Mouse (Mus musculus) ES-E14 (cell line): ENCODE measurements around the gene Zcchc24. TPM values are rescaled to one million over a fixed set of nuclear protein-coding genes. Genes with fewer than 3 reads are reported as not detected.

ENCODE experiments used
- DNase-seq: peaks from one replicate; pipeline ENCODE4 v3.0.0-alpha.2; 2013; ENCODE audit warnings: low read depth, low spot score
- H3K27ac ChIP-seq: 2 replicates; pipeline ENCODE4 v1.5.1; 2012; ENCODE audit warnings: low read depth, mild to moderate bottlenecking, low read length, moderate library complexity, mixed read lengths; ENCODE audit not compliant: poor library complexity, insufficient read depth, severe bottlenecking
- H3K36me3 ChIP-seq: 2 replicates; pipeline ENCODE4 v1.6.1; 2012; ENCODE audit warnings: mild to moderate bottlenecking, low read length, moderate library complexity, mixed read lengths; ENCODE audit not compliant: control insufficient read depth, poor library complexity, insufficient read depth, severe bottlenecking
- H3K4me1 ChIP-seq, 2 experiments: fragments of 150-350 bp in 1 of 2; sonication (generic) in 1 of 2; 2 replicates each; pipeline ENCODE4 v1.6.1; 2012; ENCODE audit warnings: low read length in 2 of 2, mild to moderate bottlenecking in 1 of 2, mixed read lengths in 1 of 2; ENCODE audit not compliant: control insufficient read depth in 2 of 2, insufficient read depth in 2 of 2, poor library complexity in 1 of 2
- H3K4me3 ChIP-seq, 2 experiments: fragments of 150-350 bp in 1 of 2; sonication (generic) in 1 of 2; 2 replicates each; pipeline ENCODE4 v1.5.1; 2012; ENCODE audit warnings: low read length in 2 of 2, low read depth in 1 of 2, mild to moderate bottlenecking in 1 of 2, mixed read lengths in 1 of 2; ENCODE audit not compliant: insufficient read depth in 1 of 2, poor library complexity in 1 of 2, severe bottlenecking in 1 of 2
- H3K9ac ChIP-seq: 2 replicates; pipeline ENCODE4 v1.6.1; 2012; ENCODE audit warnings: low read depth, mild to moderate bottlenecking, low read length, mixed read lengths; ENCODE audit not compliant: poor library complexity, insufficient read depth, severe bottlenecking
- H3K9me3 ChIP-seq: fragments of 150-350 bp; sonication (generic); 2 replicates; pipeline ENCODE4 v1.6.1; 2012; ENCODE audit warnings: low read depth, mild to moderate bottlenecking, low read length; ENCODE audit not compliant: control insufficient read depth, insufficient read depth
- CHD2 ChIP-seq: IDR thresholded peaks from 2 replicates; pipeline ENCODE4 v1.6.1; 2014; ENCODE audit warnings: mild to moderate bottlenecking, low read depth, low read length, inconsistent platforms
- HCFC1 ChIP-seq: IDR thresholded peaks from 2 replicates; pipeline ENCODE4 v1.6.1; 2012; ENCODE audit warnings: low read length, inconsistent platforms, borderline replicate concordance; ENCODE audit not compliant: insufficient read depth
- MAFK ChIP-seq: IDR thresholded peaks from 2 replicates; pipeline ENCODE4 v1.6.1; 2014; ENCODE audit warnings: mild to moderate bottlenecking, low read depth, low read length, inconsistent platforms; ENCODE audit not compliant: insufficient read depth
- ZC3H11A ChIP-seq: IDR thresholded peaks from 2 replicates; pipeline ENCODE4 v1.6.1; 2012; ENCODE audit warnings: low read depth, mild to moderate bottlenecking, inconsistent platforms, low read length, borderline replicate concordance
- ZNF384 ChIP-seq: IDR thresholded peaks from 2 replicates; pipeline ENCODE4 v1.6.1; 2012; ENCODE audit warnings: low read depth, low read length, inconsistent platforms
- in situ Hi-C, 2 experiments: fragments of 600-800 bp; cut with MboI; formaldehyde crosslinking; loops; one replicate each; pipeline ENCODE4 v1.15.1; 2025; ENCODE audit warnings: low sequenced_read_pairs in 2 of 2, inconsistent platforms in 1 of 2; ENCODE audit not compliant: unreplicated experiment in 2 of 2
- total RNA-seq: library from RNA; depleted of rRNA; stranded (reverse); fragments of 300-350 nt; gene quantifications from 2 replicates; pipeline ENCODE4 v1.2.3, GENCODE M21; 2012

Zcchc24 gene
- total RNA-seq, 1 experiment: 4.1 TPM

GRCm38 (mm10) chr14:25686983-25687901, 81.6 kb downstream of the Zcchc24 start:
- Histone ChIP-seq H3K4me1 (peaks cover 0 to under 1% of the 10 kb centered on the region in 2 experiments; a peak in 1 of 4 replicates), H3K9me3 (no peaks in the 10 kb centered on the region), H3K27ac (no peak overlapping the region), H3K36me3 (no peaks in the 10 kb centered on the region), H3K4me3 (no peak overlapping the region), H3K9ac (no peak overlapping the region)
- no peak for DNase-seq
- in situ Hi-C loops: no loop called here
- TF ChIP-seq HCFC1 (no peak), CHD2 (no peak), MAFK (no peak), ZNF384 (no peak), ZC3H11A (no peak)

- DNase-seq: no peak
- no peak overlapping the region for H3K9ac ChIP-seq
- no peaks in the 10 kb centered on the region for H3K4me1 ChIP-seq
- H3K27ac ChIP-seq: no peak overlapping the region
- no peak overlapping the region for H3K4me3 ChIP-seq
- no peaks in the 10 kb centered on the region for H3K9me3 ChIP-seq
- no peak for TF ChIP-seq ZC3H11A
- TF ChIP-seq MAFK: no peak
- TF ChIP-seq ZNF384: no peak
- in situ Hi-C loops: no loop called here
- H3K36me3 ChIP-seq: no peaks in the 10 kb centered on the region
Measured at GRCm38 (mm10) chr14:25686216-25686945, 82.5 kb downstream of the Zcchc24 start.

DNA sequence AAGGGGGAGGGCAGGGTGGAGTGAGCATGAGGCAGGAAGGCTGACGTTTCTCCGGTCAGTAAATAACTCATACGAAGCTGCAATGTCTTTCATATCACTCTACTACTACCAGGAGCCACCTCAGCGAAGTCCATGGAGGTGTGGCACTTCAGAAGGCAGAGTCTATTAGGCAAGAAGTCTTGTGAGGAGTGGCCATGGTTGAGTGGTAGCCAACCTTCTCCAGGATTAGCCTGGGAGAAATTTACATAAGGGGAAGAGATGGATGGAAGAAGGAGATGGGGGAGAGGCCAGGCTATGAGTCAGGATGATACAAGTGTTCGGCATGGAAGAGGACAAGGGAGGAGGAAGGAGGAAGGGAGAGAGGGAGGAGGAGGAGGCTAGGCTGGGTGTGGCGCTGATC, 86.8 kb downstream of the Zcchc24 start:
- no peaks in the 10 kb centered on the region for H3K36me3 ChIP-seq
- TF ChIP-seq CHD2 (no peak), MAFK (no peak), ZNF384 (no peak), HCFC1 (no peak)
- no peaks in the 10 kb centered on the region for H3K4me1 ChIP-seq
- in situ Hi-C loops: no loop called here
- DNase-seq: no peak
- H3K4me3 ChIP-seq: no peak overlapping the region
- no peaks in the 10 kb centered on the region for H3K9me3 ChIP-seq
- no peak overlapping the region for H3K9ac ChIP-seq
- no peak overlapping the region for H3K27ac ChIP-seq

- no peak for DNase-seq
- Histone ChIP-seq H3K4me1 (peaks cover 0 to 2% of the 10 kb centered on the region in 2 experiments; a peak in 1 of 4 replicates), H3K36me3 (no peaks in the 10 kb centered on the region), H3K9ac (no peak overlapping the region), H3K4me3 (no peak overlapping the region), H3K27ac (no peak overlapping the region), H3K9me3 (no peaks in the 10 kb centered on the region)
- in situ Hi-C loops: no loop called here
- TF ChIP-seq CHD2 (no peak), ZC3H11A (no peak), HCFC1 (no peak), ZNF384 (no peak), MAFK (no peak)
Measured at GRCm38 (mm10) chr14:25679625-25680024, 89.2 kb downstream of the Zcchc24 start.
